Mouse (Mus musculus) olfactory bulb, adult 2 months (tissue): ENCODE results near the gene Gata1.
"Not testable (repeated sequence)": the region's sequence is repeated elsewhere in the genome, so short reads cannot be mapped to it uniquely, and the experiment has no call there.

ENCODE experiments used
- CTCF ChIP-seq: fragments of 200-500 bp; IDR thresholded peaks from 2 replicates; pipeline ENCODE4 v1.5.1; 2012; ENCODE audit warnings: low read depth, mild to moderate bottlenecking, low read length, moderate library complexity; ENCODE audit not compliant: insufficient read depth
- POLR2A ChIP-seq: fragments of 200-500 bp; IDR thresholded peaks from 2 replicates; pipeline ENCODE4 v1.6.1; 2012; ENCODE audit warnings: mild to moderate bottlenecking, low read depth, low read length, moderate library complexity; ENCODE audit not compliant: insufficient read depth

DNA sequence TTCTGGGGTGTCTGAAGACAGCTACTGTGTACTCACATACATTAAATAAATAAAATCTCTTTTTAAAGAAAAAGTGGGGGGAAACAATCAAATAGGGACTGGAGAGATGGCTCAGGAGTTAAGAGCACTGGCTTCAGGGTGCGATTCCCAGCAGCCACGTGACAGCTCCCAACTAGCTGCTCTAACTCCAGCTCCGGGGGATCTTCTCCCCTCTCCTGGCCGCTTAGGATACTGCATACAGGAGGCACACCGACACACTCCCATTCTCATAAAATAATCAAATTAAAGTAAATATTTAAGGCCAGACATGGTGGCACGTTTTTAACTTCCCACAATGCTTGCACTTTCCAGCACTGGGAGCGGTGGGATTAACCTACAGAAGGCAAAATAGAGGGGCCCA, 37.8 kb upstream of the Gata1 start:
- not testable (repeated sequence) for TF ChIP-seq CTCF, POLR2A
